In the genomic region with DNA sequence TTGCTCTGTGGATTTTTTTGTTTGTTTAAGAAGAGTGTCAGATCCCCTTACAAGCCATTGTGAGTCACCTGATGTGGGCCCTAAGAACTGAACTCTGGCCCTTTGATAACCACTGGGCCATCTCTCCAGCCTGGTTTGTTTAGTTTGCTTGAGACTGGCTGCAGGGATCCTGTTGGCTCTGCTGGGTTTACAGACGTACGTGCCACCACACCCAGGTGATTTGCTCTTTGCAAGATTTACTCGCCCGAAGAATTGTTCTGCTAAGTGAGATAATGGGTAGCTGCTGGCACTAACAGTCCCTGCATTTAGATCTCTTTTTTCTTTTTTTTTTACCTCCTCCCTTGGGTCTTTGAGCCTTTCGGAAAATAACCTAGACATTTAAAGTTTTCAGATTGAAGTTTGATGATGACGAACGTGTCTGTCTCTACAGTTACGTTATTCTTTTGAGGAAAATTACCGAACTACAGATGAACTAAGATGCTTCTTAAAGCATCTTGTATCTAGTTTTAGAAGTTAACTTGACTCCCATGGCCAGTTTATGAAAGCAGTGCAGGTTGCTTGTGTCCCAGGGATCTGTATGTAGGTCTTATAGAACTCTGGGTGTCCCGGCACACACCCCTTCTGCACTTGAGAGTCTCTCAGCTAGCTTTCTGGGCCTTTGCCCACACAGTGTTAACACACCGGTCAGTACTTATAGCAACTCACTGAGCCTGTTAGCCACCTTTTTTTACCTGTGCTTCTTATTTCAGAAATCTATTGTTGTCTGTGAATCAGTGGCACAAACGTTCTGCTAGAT, we compare ENCODE assay signal across 10 mouse cellular contexts. TPM values are rescaled to one million over a fixed set of nuclear protein-coding genes. Genes with fewer than 3 reads are reported as not detected.
DNase-seq lines count a peak whose midpoint lies in the region; ATAC-seq and TF ChIP-seq lines count a peak whose summit lies in the region.
"Had no signal": no experiment of that assay in that cellular context is flagged by ENCODE, and none has a peak within 500 bp of the region (broad histone marks: within the 10 kb centered on the region; RNA-seq: fewer than 3 reads in every experiment).

No protein-coding gene starts in this region.

- 66% methylated on average over 12 of the region's 12 CpGs for whole genome bisulfite sequencing in kidney, adult 2 months
- WGBS in intestine, embryonic 15.5 days: 67% methylated on average over 12 of the region's 12 CpGs
- WGBS in midbrain, embryonic 14.5 days: 93% methylated on average over 12 of the region's 12 CpGs

- peak; percentile 29 for DNase-seq in kidney, adult 2 months
- DNase-seq in kidney, adult 11 months: no peak
- peak; percentile 56 for DNase-seq in c-Kit-positive CD71-positive TER-119-positive erythroid progenitor cells, embryonic 14.5 days (ENCODE audit: low spot score)
- DNase-seq in midbrain, embryonic 14.5 days: no peak
- DNase-seq in spleen, postnatal 14 days (ENCODE audit: low spot score in 2 of 2): no peak
- no peak for DNase-seq in embryo, embryonic 11 days
- DNase-seq in lung, postnatal 10 days: no peak
- DNase-seq: gastrocnemius, postnatal 36 days had no signal

- H3K9me3 ChIP-seq in intestine, embryonic 15.5 days: no peaks in the 10 kb centered on the region
- no peaks in the 10 kb centered on the region for H3K9me3 ChIP-seq in midbrain, embryonic 14.5 days (ENCODE audit: control insufficient read depth, low read length)

- H3K27me3 ChIP-seq in kidney, adult 2 months (replicated peaks; ENCODE audit: control insufficient read depth, insufficient read depth, low read length): no peaks in the 10 kb centered on the region
- no peaks in the 10 kb centered on the region for H3K27me3 ChIP-seq in intestine, embryonic 15.5 days (replicated peaks)
- no peaks in the 10 kb centered on the region for H3K27me3 ChIP-seq in midbrain, embryonic 14.5 days (ENCODE audit: control insufficient read depth, insufficient read depth, low read length)
- H3K27me3 ChIP-seq: Patski had no signal

- TF ChIP-seq POLR2A in kidney, adult 2 months (IDR thresholded peaks at IDR 0.05; ENCODE audit: low read depth, low read length): no peak

- 0 out of 2 replicates have a peak overlapping the region, but pooled peaks have one; percentile 12 for H3K9ac ChIP-seq in intestine, embryonic 15.5 days
- H3K9ac ChIP-seq in midbrain, embryonic 14.5 days (replicated peaks; ENCODE audit: low read length): 0 out of 2 replicates have a peak overlapping the region, but pooled peaks have one; percentile 94

- no peak for TF ChIP-seq CTCF in kidney, adult 2 months (conservative IDR thresholded peaks at IDR 0.05; ENCODE audit: insufficient read depth, insufficient read length, low read depth, low read length)

- H3K36me3 ChIP-seq in kidney, adult 2 months (ENCODE audit: control insufficient read depth, insufficient read depth, low read length): no peaks in the 10 kb centered on the region
- H3K36me3 ChIP-seq in intestine, embryonic 15.5 days: no peaks in the 10 kb centered on the region
- no peaks in the 10 kb centered on the region for H3K36me3 ChIP-seq in midbrain, embryonic 14.5 days (ENCODE audit: control insufficient read depth, insufficient read depth, low read length)

- no peak overlapping the region for H3K27ac ChIP-seq in kidney, adult 2 months (ENCODE audit: insufficient read depth, low read depth, low read length)
- H3K27ac ChIP-seq in intestine, embryonic 15.5 days: peak overlapping the region; percentile 52
- no peak overlapping the region for H3K27ac ChIP-seq in midbrain, embryonic 14.5 days (replicated peaks; ENCODE audit: low read depth, low read length)

- peak; percentile 65 for ATAC-seq in intestine, embryonic 15.5 days
- no peak for ATAC-seq in midbrain, embryonic 14.5 days (ENCODE audit: low FRiP score, low TSS enrichment)
- ATAC-seq: Patski had no signal

- H3K4me1 ChIP-seq in kidney, adult 2 months (ENCODE audit: control insufficient read depth, insufficient read depth, low read length): peaks cover 26% of the 10 kb centered on the region; the same call in 1 of the 2 replicates
- peaks cover 23% of the 10 kb centered on the region for H3K4me1 ChIP-seq in intestine, embryonic 15.5 days (replicated peaks)
- H3K4me1 ChIP-seq in midbrain, embryonic 14.5 days (ENCODE audit: control insufficient read depth, insufficient read depth, low read length): peaks cover 27% of the 10 kb centered on the region

- 0 out of 2 replicates have a peak overlapping the region, but pooled peaks have one; percentile 1 for H3K4me3 ChIP-seq in kidney, adult 2 months (ENCODE audit: insufficient read depth, low read depth, low read length)
- H3K4me3 ChIP-seq in intestine, embryonic 15.5 days (replicated peaks): peak overlapping the region; percentile 69
- no peak overlapping the region for H3K4me3 ChIP-seq in midbrain, embryonic 14.5 days (replicated peaks; ENCODE audit: low read depth, low read length)

- H3K4me2 ChIP-seq in intestine, embryonic 15.5 days (replicated peaks): peak overlapping the region; percentile 70
- H3K4me2 ChIP-seq in midbrain, embryonic 14.5 days (ENCODE audit: low read length): peak overlapping the region; percentile 77

RNA-seq across cellular contexts. Expression of a gene that starts 1.6 kb away (rescaled TPM):
- 56.0 and 57.2 TPM in 2 replicates for polyA plus RNA-seq in kidney, adult 2 months (2012; rRNA removed)
- 164 and 166 TPM in 2 replicates for polyA plus RNA-seq in intestine, embryonic 15.5 days (2015; fragmentation: Nextera tagmentation; extraction: Ambion mirVana)
- polyA plus RNA-seq in midbrain, embryonic 14.5 days (2014; fragmentation: Nextera tagmentation; extraction: Ambion mirVana): 94.6 and 126 TPM in 2 replicates

RNA-seq across cellular contexts. Expression of a gene that starts 19.5 kb away (rescaled TPM):
- polyA plus RNA-seq in kidney, adult 2 months (2012; rRNA removed): not detected in 2 replicates
- polyA plus RNA-seq in intestine, embryonic 15.5 days (2015; fragmentation: Nextera tagmentation; extraction: Ambion mirVana): not detected in 2 replicates
- polyA plus RNA-seq in midbrain, embryonic 14.5 days (2014; fragmentation: Nextera tagmentation; extraction: Ambion mirVana): not detected in 2 replicates
- polyA plus RNA-seq: Patski had no signal

RNA-seq across cellular contexts. Expression of a gene that starts 40.4 kb away (rescaled TPM):
- polyA plus RNA-seq in kidney, adult 2 months (2012; rRNA removed): 189 and 213 TPM in 2 replicates
- polyA plus RNA-seq in intestine, embryonic 15.5 days (2015; fragmentation: Nextera tagmentation; extraction: Ambion mirVana): 335 and 338 TPM in 2 replicates
- polyA plus RNA-seq in midbrain, embryonic 14.5 days (2014; fragmentation: Nextera tagmentation; extraction: Ambion mirVana): 214 and 233 TPM in 2 replicates

RNA-seq across cellular contexts. Expression of a gene that starts 40.5 kb away (rescaled TPM):
- polyA plus RNA-seq in kidney, adult 2 months (2012; rRNA removed): 4.3 and 6.9 TPM in 2 replicates
- polyA plus RNA-seq in intestine, embryonic 15.5 days (2015; fragmentation: Nextera tagmentation; extraction: Ambion mirVana): 35.9 and 37.0 TPM in 2 replicates
- 31.5 and 49.6 TPM in 2 replicates for polyA plus RNA-seq in midbrain, embryonic 14.5 days (2014; fragmentation: Nextera tagmentation; extraction: Ambion mirVana)

Comparison
In these comparisons a context has a peak if more than half of its experiments do, and no peak if none do; other contexts are left out.
1. DNase-seq: peak in kidney, adult 2 months (single experiment) and c-Kit-positive CD71-positive TER-119-positive erythroid progenitor cells, embryonic 14.5 days (single experiment); none in kidney, adult 11 months (single experiment), midbrain, embryonic 14.5 days (single experiment), spleen, postnatal 14 days (0 of 2), embryo, embryonic 11 days (single experiment) and lung, postnatal 10 days (single experiment).